Mouse (Mus musculus) left cerebral cortex, postnatal 36 days (tissue): ENCODE data around the gene Nt5e. TPM values are rescaled to one million over a fixed set of nuclear protein-coding genes. Genes with fewer than 3 reads are reported as not detected.
"Not testable (repeated sequence)": the region's sequence is repeated elsewhere in the genome, so short reads cannot be mapped to it uniquely, and the experiment has no call there.

ENCODE experiments used
- DNase-seq, 2 experiments: peaks; one replicate each; pipeline ENCODE4 v3.0.0; 2021 to 2022; ENCODE audit warnings: low spot score in 2 of 2, mixed read lengths in 1 of 2
- intact Hi-C: fragments of 180-260 bp; cut with DNase I; formaldehyde crosslinking; loops from one replicate; pipeline ENCODE4 v1.15.1; 2025
- total RNA-seq, 2 experiments: library from RNA; stranded (reverse); gene quantifications; 2 replicates each; pipeline ENCODE4 v1.2.3; 2021

The Nt5e gene
- 1 to 10 TPM; 3.1 to 3.9 TPM for total RNA-seq

DNA sequence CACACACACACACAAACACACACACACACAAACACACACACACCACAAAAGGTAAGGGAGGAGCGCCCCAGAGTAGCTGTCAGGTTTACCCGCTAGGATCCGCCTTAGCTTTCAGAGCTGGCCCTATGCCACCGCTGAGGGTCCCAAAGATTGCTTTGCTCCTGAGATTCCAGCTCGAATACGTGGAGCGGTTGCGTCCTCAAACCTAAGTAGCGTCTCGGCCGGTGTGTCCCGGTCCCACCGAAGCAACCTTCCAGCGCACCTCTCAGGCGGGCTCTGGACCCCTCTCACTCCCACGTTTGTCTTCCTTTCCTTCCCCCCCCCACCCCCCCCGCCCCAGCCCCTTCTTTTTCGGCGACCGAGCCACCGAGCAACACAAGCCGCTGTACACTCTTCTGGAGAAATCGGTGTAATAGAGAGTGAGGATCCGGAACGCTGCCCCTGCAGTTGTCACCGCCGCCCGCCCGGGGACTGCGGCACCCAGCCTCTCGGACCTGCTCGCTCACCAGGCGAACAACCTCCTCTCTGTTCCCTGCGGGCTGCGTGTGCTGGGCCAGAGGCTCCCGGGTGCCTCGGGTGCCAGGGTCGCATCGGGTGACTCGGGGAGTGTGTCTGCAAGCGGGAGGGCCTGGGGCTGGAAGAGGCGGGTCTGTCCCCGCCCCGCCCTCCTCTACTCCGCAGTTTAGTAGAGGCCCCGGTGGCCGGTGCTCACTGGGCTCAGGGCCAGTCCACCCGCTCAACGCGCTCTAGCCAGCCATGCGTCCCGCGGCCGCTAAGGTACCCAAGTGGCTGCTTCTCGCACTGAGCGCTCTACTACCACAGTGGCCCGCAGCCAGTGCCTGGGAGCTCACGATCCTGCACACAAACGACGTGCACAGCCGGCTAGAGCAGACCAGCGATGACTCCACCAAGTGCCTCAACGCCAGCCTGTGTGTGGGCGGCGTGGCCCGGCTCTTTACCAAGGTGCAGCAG, at the start of gene Nt5e:
Nt5e (plus strand) TSS at position 268 of the 972 bp plus-strand sequence.
- intact Hi-C loops = no loop called here

GRCm38 (mm10) chr9:88277588-88277987, 49.4 kb upstream of the Nt5e start:
- DNase-seq = no peak
- intact Hi-C loops = no loop called here

More for the DNA sequence above, at the start of gene Nt5e:
- DNase-seq = peak; percentile 68 to 76

- intact Hi-C loops = no loop called here
These were observed 47.3 kb upstream of the Nt5e start for GRCm38 (mm10) chr9:88279728-88280127.

GRCm38 (mm10) chr9:88289568-88290168, 37.3 kb upstream of the Nt5e start:
- DNase-seq = no peak
- intact Hi-C loops = no loop called here

More at GRCm38 (mm10) chr9:88279728-88280127, 47.3 kb upstream of the Nt5e start:
- no peak for DNase-seq

GRCm38 (mm10) chr9:88292836-88293370, 34.1 kb upstream of the Nt5e start:
- DNase-seq = no peak
- intact Hi-C loops = no loop called here

DNA sequence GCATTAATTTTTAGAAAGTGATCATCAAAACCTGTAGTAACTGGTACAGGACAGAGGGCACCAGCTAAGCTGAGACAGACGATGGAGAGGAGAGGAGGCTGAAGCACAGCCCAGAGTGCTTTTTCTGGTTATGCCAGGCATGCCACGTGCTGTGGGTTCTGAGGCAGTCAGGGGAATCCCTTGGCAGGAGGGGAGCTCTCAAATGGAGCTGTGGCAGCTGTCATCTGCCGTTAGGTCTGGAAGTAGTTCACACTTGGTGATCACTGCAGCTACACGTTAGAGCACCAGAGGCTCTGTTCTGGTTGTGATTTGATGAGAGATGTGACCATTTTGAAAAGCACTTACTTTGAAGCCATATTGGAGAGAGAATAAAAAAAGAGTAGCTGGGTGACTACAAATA, 31.2 kb upstream of the Nt5e start:
- intact Hi-C loops = no loop called here

DNA sequence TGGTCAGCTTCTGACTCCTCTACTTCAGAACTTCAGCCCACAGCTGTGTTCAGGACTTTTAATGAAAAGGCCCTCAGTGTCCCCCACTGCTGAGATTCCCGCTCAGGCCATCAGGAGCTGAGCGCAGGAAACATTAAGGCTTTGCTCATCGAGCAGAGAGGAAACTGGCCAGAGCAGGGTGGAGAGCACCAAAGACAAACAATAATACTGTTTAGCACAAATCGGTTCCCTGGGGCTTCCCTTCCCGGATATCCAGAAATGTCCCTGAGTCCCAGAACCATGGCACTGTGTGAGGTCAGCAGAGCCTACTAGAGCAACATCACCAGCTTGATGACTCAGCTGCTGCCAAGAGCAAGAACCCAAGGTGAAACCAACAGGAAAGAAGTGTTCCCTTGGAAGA, 30.7 kb upstream of the Nt5e start:
- no peak for DNase-seq
- intact Hi-C loops = no loop called here

More for the DNA sequence above, 31.2 kb upstream of the Nt5e start:
- no peak for DNase-seq

GRCm38 (mm10) chr9:88297244-88297643, 29.8 kb upstream of the Nt5e start:
- DNase-seq, intact Hi-C loops: not testable (repeated sequence)

DNA sequence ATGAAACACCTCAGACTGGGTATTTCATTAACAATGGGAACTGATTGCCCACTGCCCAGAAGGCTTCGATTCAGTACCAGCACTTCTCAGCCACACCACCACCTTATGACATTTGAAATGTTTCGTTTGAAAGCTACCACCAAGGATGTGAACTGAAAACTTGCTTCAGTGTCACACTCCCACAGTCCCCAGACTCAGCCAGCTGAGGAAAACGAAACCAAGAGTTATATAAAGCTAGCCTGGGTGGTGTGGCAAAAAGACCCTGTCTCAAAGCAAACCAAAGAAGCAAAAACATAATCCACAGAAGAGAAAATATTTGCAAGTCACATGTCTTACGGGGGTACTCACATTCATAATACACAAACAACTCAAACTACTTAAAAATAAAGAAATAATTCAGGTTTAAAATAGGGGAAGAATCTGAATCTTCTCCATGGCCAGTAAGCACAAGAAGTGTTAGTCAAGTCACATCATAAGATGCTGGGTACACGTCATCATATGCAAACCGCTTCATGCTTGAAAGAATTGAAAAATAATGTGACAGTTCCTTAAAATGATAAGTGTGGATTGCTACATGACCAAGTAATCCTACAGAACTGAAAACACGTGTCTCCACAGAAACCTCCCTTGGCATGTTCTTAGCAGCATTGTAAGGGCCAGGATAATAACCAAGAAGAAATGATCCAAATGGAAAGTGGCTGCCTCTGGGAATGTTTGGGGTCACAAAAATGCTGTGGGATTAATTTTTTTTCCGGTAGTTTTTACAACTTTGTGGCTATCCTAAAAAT, 28.9 kb upstream of the Nt5e start:
- intact Hi-C loops = no loop called here
- no peak for DNase-seq

DNA sequence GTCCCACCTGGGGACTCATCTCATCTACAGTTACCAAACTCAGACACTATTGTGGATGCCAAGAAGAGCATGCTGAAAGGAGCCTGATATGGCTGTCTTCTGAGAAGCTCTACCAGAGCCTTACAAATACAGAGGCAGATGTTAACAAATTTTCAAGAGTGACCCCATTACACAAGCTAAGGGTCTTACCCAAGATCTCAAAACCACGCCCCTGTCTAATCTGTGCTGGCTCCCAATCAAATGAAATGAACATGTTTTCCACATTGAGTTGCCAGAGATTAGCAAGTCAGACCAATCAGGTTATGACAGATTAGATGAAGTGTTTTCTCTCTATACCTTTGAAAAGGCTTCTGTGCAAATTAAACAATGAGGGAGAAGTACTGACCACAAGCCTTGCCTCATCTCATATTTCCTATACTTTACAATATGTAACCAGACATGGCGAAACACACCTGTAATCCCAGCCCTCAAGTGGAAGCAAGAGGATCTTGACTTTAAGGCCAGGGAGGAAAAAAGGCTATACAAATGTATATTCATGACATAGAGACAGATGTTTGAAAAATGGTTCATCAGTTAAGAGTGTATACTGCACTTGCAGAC, 19.9 kb upstream of the Nt5e start:
- intact Hi-C loops = no loop called here
- DNase-seq = no peak

DNA sequence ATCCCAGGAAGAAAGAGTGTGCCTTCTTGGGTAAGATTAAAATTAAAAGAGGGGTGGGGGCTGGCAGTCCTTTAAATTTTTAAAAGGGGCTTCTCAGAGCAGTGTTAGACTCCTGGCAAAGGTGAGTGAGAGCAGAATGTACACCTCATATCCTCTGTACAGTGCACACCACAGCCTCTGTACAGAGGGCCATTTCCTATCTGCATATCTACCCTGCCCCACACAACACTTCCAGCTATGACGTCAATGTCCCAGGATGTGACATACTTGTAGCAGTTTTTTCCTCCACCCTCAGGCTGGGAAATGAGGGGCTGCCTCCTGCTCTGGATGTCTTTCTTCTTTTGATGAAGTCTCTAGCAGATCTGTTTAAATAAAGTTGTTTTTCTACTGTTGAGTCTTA, 17.9 kb upstream of the Nt5e start:
- DNase-seq = no peak
- intact Hi-C loops = no loop called here

GRCm38 (mm10) chr9:88319226-88319625, 7.8 kb upstream of the Nt5e start:
- intact Hi-C loops = no loop called here

DNA sequence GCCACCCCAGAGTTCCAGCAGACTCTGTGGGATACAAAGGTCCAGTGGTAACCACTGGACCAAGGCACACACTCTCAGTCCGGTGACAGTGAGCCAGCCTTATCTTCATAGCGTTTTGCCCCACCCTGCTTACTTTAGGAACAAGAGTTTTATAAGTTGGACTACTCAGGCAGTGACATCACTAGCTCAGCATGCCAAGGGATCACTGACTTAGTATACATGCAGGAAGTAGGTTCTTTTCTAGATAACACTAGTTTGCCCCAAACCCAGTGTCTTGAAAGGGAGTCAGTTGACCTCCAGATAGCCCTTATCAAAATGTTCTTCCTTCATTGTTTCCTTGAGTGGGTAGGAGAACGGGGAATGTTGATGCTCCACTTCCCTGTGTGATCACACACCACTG, 2.4 kb upstream of the Nt5e start:
- intact Hi-C loops = no loop called here
- DNase-seq = no peak

More at GRCm38 (mm10) chr9:88319226-88319625, 7.8 kb upstream of the Nt5e start:
- DNase-seq = no peak

- intact Hi-C loops = no loop called here
- no peak for DNase-seq
These were observed 1.7 kb downstream of the Nt5e start for GRCm38 (mm10) chr9:88328666-88329065.

GRCm38 (mm10) chr9:88329166-88329748, 2.3 kb downstream of the Nt5e start:
- DNase-seq = no peak
- intact Hi-C loops = no loop called here

DNA sequence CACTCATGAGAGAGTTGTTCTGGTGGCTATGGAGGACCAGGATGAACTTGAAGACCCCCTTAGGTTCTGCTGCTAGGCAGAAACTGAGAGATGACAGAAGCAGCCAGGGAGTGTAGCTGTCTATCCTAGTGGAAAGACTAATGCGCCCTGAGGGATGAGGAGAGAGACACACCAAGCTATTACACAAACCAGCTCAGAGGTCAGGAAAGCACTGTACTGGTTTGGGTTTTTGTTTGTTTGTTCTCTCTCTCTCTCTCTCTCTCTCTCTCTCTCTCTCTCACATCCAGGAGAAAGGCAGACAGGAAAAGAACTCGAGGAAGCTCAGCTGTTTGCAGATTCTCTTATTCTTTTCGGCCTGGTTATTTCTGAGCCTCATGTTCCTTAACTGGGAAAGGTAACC, 3.3 kb downstream of the Nt5e start:
- no peak for DNase-seq
- intact Hi-C loops = no loop called here

DNA sequence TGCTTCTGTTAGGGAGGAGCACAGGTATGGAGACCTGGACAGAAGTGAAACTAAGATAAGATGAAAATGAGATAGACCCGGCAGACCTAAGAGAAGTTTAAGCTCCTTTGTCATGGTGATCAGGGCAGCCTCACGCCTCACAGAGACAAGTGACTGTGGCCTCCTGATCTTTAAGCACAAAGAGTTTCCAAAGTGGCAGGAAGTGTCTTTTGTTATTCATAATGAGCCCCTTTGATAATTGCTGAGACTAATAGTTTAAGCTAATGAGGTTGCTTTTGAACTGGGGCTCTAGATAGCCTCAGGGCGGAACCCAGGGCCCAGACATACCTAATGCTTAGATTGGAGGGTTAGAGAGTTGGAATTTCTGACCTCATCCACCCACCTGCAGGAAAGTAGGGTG, 5.5 kb downstream of the Nt5e start:
- intact Hi-C loops = no loop called here

DNA sequence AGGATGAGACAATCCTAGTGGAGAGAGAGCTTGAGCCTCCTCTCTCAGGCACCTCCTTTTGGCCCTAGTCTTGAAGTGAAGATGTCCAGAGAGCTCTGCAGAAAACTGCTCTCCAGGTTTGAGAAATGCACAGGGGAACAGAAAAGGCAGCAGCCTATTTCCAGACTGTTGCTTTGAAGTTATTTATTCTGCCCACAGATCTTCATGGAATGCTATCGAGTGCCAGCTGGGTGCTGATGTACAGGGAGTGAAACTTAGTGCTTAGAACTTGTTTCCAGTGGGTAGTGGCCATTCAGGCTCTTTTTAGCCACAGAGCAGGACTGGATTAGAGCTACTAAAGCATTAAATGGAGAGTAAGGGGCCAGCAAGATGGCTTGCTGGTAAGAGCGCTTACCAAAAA, 8.8 kb downstream of the Nt5e start:
- intact Hi-C loops = no loop called here
- DNase-seq = no peak

More for the DNA sequence above, 5.5 kb downstream of the Nt5e start:
- DNase-seq = no peak

- intact Hi-C loops = no loop called here
- no peak for DNase-seq
These were observed 13.8 kb downstream of the Nt5e start for GRCm38 (mm10) chr9:88340819-88341218.
